Mouse (Mus musculus) ES-E14 (cell line): ENCODE data around the gene Gm5105.

Source experiments
- CHD2 ChIP-seq: IDR thresholded peaks from 2 replicates; pipeline ENCODE4 v1.6.1; 2014; ENCODE audit warnings: mild to moderate bottlenecking, low read depth, low read length, inconsistent platforms
- HCFC1 ChIP-seq: IDR thresholded peaks from 2 replicates; pipeline ENCODE4 v1.6.1; 2012; ENCODE audit warnings: low read length, inconsistent platforms, borderline replicate concordance; ENCODE audit not compliant: insufficient read depth
- MAFK ChIP-seq: IDR thresholded peaks from 2 replicates; pipeline ENCODE4 v1.6.1; 2014; ENCODE audit warnings: mild to moderate bottlenecking, low read depth, low read length, inconsistent platforms; ENCODE audit not compliant: insufficient read depth
- ZC3H11A ChIP-seq: IDR thresholded peaks from 2 replicates; pipeline ENCODE4 v1.6.1; 2012; ENCODE audit warnings: low read depth, mild to moderate bottlenecking, inconsistent platforms, low read length, borderline replicate concordance
- ZNF384 ChIP-seq: IDR thresholded peaks from 2 replicates; pipeline ENCODE4 v1.6.1; 2012; ENCODE audit warnings: low read depth, low read length, inconsistent platforms

DNA sequence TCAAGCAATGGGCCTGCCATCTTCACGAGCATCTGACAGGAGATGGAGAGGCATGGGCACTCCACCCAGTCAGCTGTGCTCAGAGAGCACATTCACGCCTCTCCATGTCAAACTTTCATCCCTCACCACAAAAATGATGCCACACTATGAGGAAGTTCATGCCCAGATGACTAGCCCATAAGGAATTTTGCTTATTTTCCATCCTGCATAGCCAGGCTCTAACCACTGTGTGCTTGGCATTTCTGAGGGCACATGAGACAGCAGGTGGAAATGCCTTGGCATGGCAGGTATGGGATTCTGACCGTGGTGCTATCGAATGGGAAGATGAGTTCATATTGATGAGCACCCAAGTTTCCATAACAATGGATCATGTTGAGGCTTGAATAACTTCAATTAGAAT is 36.5 kb upstream of the Gm5105 start:
- TF ChIP-seq CHD2 (no peak), ZNF384 (no peak), ZC3H11A (no peak), MAFK (no peak), HCFC1 (no peak)
